Mouse (Mus musculus) B cell, adult 2 months (primary cell): ENCODE data around the gene Tcp10c.
"Not testable (repeated sequence)": the region's sequence is repeated elsewhere in the genome, so short reads cannot be mapped to it uniquely, and the experiment has no call there.

Experiments
- DNase-seq, 2 experiments: peaks; one replicate each; pipeline ENCODE4 v3.0.0; 2022

Tcp10c gene

DNA sequence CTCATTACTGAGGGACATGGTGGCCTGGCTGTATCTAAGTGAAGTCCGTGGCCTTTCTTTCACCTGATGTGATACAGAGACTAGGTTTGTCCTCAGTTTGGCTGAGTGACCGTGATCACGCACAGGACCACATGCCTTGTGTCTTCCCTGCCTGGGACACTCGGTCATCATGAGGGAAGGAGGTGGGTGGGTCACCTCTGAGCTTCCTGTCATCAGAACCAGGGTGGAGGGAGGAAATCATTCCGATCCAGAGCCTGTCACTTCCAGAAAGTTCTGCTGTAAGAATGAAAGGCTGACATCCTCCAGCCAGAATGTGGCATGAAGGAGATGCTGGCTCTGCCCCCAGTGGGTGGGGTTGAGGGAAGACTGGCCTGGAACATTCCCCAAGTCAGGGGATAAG lies 45.6 kb downstream of the Tcp10c start:
- not testable (repeated sequence) for DNase-seq

DNA sequence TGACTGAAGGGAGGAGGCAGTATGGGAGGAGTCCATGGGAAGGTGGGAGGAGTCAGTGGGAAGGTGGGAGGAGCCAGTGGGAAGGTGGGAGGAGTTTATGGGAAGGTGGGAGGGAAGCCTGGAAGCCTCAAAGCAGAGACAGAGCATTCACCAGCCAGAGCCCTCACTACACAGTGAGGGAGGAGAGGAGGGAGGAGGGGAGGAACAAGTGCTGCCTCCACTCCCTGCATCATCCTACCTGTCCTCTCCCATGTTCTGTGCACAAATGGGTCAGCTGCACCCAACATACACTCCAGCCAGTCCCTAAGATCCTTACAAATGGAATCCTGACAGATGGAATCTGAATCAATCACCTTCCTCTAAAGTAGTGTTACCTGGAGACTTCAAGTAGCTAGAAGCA lies 47.7 kb downstream of the Tcp10c start:
- not testable (repeated sequence) for DNase-seq

DNA sequence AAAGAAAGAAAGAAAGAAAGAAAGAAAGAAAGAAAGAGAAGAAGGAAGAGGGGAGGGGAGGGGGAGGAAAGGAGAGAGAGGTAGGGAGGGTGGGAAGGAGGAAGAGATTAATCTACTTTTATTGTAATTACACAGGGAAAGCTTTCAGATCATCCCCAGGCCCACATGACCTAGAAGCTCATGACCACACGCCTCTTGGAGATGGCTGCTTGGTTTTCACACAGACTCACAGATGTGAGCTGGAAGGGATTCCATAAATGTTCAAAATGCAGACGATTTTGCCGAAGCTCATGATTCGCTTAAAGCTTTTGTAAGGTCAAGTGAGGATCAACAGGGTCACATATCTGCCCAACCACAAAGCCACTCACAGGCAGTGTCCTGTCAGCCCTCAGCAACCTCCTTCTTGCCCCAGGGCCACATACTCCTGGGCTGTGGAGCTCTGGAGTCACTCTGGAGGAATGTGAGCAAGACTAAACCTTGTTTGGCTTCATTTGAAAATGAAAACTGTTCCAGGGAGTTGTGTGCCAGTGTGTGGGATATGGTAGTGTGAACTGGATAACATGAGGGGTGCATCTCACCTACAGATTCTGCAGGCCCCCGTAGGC lies 49.3 kb downstream of the Tcp10c start:
- DNase-seq, result not testable (repeated sequence)

DNA sequence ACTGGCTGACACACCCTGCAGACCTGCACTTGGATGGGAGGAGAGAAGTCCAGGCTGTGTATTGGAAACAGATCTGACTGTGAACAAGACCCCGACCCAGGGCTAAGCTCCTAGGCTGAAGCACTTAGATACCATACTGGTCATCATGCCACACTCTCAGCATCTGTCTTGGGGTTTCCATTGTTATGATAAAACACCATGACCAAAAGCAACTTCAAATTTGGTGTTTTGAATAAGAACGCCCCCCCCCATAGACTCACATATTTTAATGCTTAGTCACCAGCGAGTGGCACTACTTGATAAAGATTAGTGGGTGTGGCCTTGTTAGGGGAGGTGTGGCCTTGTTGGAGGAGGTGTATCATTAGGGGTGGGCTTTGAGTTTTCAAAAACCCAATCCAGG lies 51.7 kb downstream of the Tcp10c start:
- not testable (repeated sequence) for DNase-seq

DNA sequence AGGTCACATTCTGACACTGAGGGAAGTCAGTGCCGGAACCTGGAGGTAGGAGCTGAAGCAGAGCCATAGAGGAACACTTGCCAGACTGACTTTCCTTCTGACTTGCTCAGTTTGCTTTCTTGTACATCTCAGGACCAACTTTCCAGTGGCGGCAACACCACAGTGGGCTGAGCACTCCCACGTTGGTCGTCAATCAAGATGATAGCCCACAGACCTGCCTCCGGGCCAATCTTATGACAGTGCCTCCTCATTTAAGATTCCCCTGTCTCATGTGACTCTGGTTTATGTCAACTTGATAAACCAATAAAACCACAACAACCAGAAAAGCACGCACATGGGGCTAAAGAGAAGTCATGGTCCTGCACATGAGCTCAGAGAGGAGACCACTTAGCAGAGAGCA lies 52.3 kb downstream of the Tcp10c start:
- DNase-seq, result not testable (repeated sequence)

DNA sequence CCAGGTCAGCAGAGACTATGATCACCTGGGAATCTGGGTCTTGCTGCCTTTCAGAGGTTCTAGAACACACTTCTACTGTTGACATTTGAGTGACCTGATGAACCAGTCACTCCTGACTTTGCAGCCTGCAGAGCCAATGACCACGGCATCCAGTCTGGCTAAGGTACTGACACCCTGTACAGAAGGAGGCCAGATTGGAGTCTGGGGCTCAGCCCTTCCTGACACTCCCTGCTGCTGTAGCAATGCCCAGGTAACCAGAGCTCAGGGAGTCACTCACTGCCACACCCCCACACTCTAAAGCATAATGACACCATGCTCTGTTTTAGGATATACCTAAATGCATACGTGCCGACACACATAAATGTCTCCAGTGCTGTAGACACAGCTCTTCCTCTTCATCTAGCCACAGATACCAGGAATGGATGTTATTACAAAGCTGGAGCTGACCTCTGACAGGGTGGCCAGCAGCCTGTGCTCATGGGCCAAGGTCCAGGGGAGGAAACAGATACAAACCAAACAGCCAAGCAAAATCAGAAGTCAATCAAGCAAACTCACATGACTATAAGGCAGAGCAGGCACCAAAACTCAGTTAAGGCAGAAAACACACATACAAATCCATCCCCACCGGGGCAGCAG lies 53.4 kb downstream of the Tcp10c start:
- not testable (repeated sequence) for DNase-seq

DNA sequence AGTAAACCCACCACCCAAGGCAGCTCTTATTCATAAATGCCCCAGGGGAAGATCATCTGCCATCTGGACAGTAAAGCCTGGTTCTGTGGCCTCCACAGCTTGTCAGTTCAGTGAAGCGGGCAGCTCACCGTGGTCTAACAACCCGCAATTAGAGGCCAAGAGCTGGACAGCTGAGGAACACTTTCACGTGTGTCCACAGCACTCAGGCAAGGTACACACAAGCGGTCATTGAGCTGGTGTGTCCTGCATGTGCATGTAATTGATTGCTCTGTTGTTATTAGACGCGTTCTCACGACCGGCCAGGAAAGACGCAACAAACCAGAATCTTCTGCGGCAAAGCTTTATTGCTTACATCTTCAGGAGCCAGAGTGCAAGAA lies 53.9 kb downstream of the Tcp10c start:
- not testable (repeated sequence) for DNase-seq

DNA sequence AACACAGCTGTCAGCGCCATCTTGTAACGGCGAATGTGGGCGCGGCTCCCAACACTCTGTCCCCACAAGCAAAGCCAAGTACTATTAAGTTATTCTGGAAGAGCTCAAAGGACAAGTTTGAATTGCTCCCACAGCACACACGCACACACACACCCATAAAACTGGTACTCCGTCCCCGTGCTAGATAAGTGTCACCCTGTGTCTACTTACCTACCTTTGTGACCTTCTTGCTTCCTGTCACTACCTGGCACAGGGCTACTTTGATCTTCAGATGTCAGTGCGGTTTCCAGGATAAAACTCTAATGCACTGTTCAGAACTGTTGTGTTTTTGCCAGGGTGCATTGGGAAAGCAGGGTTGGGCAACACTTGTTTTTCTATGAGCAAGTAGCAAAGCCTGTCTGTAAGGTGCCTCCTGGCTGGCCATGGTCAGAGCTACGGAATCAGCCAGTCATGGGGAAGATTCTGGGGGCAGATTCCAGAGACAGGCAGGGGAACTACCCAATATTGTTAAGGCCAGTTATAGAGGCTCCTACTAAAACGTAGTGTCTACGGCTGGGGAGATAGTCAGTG lies 66.7 kb downstream of the Tcp10c start:
- DNase-seq, result not testable (repeated sequence)

DNA sequence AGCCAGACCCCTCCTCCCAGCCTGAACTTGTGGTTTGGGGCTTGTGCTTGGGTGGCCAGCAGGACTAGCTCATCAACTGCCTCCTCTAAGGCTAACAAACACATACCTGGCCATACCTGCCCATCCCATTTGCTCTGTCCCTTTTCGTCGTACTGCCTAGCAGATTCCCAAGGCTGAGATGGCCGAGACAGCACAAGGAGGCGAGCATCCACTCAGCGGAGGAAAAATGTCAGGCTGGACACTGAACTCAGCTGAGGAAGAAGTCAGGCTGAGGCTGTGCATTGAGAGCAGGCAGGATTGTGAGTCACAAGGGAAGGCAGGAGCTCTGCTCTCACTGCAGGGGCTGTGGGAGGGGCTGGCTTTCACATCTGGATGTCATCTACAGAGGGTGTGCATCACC lies 68.3 kb downstream of the Tcp10c start:
- DNase-seq, result not testable (repeated sequence)

DNA sequence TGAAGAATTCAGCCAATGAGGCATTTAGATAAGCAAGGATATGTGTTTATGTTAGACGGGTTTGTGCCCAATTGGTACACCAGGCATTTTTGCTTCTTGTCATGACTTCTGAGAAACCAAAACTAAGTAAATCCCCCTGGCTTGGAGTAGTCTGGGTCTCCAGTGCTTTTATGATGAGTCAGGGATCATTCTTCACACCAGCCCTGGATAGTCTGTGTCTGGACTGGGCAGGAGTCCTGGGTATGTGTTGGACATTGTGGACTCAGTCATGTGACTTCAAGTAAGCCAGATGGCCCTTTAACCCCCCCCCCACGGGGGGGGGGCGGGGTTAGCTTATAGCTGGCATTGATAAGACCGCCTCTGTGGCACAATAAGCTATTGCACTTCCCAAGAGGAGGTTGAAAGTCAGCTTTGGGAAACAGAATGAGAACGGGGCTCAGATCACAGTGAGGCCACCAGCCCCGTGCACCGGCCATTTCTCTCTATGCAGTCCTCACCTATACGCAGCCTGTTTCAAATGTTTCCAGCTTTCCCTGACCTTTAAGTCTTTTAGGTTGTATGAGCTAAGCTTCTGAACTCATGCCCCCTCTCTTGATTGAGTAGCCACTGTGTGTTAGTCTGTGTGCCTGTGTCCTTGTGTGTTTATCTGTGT lies 69.1 kb downstream of the Tcp10c start:
- DNase-seq, result not testable (repeated sequence)

DNA sequence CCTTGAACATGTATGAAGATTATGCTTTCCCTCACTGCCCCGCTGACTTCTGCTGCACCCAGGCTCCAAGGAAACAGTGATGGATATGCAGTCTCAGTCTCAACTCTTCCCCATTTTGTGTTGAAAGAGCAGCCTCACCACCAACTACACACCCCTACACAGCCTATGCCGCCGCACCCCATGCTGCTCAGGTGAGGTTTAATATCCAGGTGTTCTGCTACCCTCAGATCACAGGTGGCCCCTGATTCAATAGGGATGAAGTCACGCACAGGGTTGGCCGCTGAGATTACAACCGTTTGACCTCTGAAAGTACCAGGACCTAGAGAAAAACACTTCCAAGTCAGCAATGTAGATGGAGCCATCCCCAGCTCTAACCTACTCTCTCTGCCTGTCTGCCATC lies 69.9 kb downstream of the Tcp10c start:
- DNase-seq, result not testable (repeated sequence)

DNA sequence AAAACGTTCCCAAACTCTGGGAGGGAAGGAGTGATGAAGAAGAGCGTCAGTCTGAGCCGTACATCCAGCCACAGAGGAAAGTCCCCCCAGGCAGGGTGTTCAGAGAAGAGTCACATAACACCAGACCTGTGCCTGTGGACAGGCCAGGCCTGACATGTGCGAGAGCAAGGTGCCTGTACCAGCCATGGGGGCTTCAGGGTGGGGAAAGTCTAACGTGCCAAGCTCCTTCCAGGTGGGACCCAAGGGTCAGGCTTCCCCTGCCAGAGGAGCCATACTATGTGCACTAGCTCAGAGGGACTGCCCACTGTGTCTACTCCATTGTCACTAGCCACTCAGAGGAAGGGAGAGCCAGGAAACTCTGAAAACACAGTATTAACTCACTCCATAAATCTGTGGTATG lies 71.3 kb downstream of the Tcp10c start:
- DNase-seq, result not testable (repeated sequence)

DNA sequence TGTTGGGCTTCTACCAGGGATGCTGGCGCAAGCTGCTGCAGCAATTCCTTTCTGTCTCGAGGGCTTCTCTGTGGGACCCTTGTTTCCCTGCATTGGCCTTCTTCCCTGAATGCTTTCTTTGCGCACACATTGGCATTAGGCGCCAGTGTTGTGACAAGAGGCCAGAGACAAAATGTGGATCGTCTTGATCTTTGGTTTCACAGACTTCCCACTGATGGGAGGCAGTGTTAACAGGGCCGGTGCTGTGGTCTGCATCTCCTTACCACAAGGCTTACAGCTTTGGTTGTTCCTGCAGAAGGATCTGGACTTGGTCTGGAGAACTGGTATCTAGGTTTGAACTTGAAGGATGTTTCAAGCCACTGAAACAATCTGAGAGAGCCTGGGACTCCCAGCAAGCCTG lies 72.1 kb downstream of the Tcp10c start:
- not testable (repeated sequence) for DNase-seq
